Mouse (Mus musculus) spleen, adult 2 months (tissue): Measurements from ENCODE around the gene Tollip. TPM values are rescaled to one million over a fixed set of nuclear protein-coding genes. Genes with fewer than 3 reads are reported as not detected.
A peak's percentile ranks its signal among the peaks of the same experiment; 100 is the strongest.

Experiments used
- DNase-seq, 2 experiments: peaks; one replicate each; pipeline versions ENCODE4 v3.0.0 to v3.0.0-alpha.2; 2012 to 2021; ENCODE audit warnings: low spot score in 2 of 2, low read depth in 1 of 2
- H3K27ac ChIP-seq: fragments of 200-500 bp; 2 replicates; pipeline ENCODE4 v1.5.1; 2012; ENCODE audit warnings: low read length, inconsistent platforms; ENCODE audit not compliant: insufficient read depth
- H3K27me3 ChIP-seq: fragments of 200-500 bp; 2 replicates; pipeline ENCODE4 v1.6.1; 2012; ENCODE audit warnings: mild to moderate bottlenecking, moderate library complexity, low read length, inconsistent platforms; ENCODE audit not compliant: control insufficient read depth, insufficient read depth
- H3K36me3 ChIP-seq: fragments of 200-500 bp; 2 replicates; pipeline ENCODE4 v1.6.1; 2012; ENCODE audit warnings: mild to moderate bottlenecking, low read length, inconsistent platforms; ENCODE audit not compliant: control insufficient read depth, insufficient read depth
- H3K4me1 ChIP-seq: fragments of 200-500 bp; 2 replicates; pipeline ENCODE4 v1.6.1; 2011; ENCODE audit warnings: inconsistent platforms; ENCODE audit not compliant: control insufficient read depth, insufficient read depth, insufficient read length
- H3K4me3 ChIP-seq: fragments of 200-500 bp; 2 replicates; pipeline ENCODE4 v1.5.1; 2011; ENCODE audit warnings: mild to moderate bottlenecking, inconsistent platforms; ENCODE audit not compliant: insufficient read depth, insufficient read length; ENCODE audit errors: extremely low read depth
- CTCF ChIP-seq: fragments of 200-500 bp; IDR thresholded peaks from 2 replicates; pipeline ENCODE4 v1.5.1; 2011; ENCODE audit warnings: mild to moderate bottlenecking, inconsistent platforms; ENCODE audit not compliant: insufficient read depth, insufficient read length, insufficient replicate concordance; ENCODE audit errors: extremely low read depth
- POLR2A ChIP-seq: fragments of 200-500 bp; IDR thresholded peaks from 2 replicates; pipeline ENCODE4 v1.6.1; 2011; ENCODE audit warnings: low read depth, low read length, inconsistent platforms
- WGBS: fragments of 180-500 bp; shearing (Covaris S2); methylation state at CpG from one replicate; pipeline ENCODE4 v1.1.7; 2018; 5-methylcytosine and 5-hydroxymethylcytosine counted together
- polyA plus RNA-seq: library from polyadenylated mRNA; depleted of rRNA; stranded (reverse); fragments of >200 nt; gene quantifications from 2 replicates; pipeline ENCODE4 v1.2.3, GENCODE M21; 2012

The Tollip gene
- polyA plus RNA-seq, 1 experiment = 40.8 TPM

DNA sequence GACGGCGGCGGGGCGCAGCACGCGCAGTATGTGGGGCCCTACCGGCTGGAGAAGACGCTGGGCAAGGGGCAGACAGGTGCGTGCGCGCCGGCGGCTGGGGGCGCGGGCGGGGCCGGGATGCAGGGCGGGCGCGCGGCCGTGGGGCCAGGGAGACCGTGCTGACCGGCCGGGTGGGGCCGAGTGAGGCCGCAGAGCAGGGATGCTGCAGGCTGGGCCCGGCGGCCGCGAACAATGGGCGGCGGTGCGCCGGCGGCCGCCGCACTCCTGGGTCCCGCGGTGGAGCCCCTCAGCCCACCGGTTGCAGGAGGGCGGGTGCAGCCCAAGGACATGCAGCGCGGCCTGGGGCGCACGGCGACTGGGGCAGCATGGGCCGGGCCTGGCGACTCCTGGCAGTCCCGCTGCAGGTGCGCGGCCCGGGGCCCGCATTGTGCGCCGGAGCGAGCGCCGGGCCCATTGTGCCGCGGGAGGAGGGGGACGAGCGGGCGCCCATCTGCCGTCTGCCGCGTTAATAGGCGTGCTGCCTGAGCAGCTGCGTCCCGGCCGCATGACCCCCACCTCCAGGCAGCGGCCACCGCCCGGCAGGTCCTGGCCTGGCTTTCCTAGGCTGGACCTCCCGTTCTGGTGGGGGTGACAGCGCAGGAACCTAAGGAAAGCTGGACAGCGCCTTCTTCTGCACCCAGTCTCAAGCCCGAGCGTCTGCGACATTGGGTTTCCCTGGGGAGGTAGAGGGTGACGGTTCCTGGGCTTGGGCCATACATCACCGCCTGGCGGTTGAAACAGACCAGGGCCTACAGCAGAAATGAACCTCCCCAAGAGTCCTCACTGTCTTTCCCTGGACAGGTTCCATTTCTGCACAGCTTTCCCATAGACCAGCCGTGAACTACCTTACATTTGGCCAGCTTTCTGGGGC, 32.1 kb upstream of the Tollip start:
- no peak for DNase-seq
- Histone ChIP-seq H3K4me1 (peaks cover 4% of the 10 kb centered on the region; the same call in 1 of the 2 replicates), H3K27me3 (peaks cover 18% of the 10 kb centered on the region), H3K27ac (no peak overlapping the region), H3K4me3 (no peak overlapping the region; the same call in 1 of the 2 replicates), H3K36me3 (no peaks in the 10 kb centered on the region)
- TF ChIP-seq CTCF (no peak), POLR2A (no peak)
- 4% methylated on average over 71 of the region's 84 CpGs for WGBS

DNA sequence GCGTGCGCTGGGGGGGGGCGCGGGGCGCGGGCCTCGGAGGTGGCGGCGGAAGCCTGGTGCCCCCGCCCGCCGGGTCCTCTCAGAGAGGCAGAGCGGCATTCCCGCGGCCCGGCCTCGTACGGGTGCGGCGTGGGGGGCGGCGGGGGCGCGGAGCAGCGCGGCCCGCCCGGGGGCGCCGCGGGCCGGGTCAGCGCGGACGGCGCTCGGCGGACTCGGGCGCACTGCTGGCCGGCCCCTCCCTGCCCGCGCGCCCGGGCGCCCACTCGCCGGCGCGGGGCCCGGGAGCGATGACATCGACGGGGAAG, 31.4 kb upstream of the Tollip start:
- H3K4me3 ChIP-seq = peak overlapping the region; percentile 35; the same call in 1 of the 2 replicates
- H3K27me3 ChIP-seq = peaks cover 18% of the 10 kb centered on the region
- DNase-seq = no peak
- no peak overlapping the region for H3K27ac ChIP-seq
- peaks cover 4% of the 10 kb centered on the region; the same call in 1 of the 2 replicates for H3K4me1 ChIP-seq
- TF ChIP-seq CTCF (no peak), POLR2A (no peak)
- 1% methylated on average over 39 of the region's 54 CpGs for WGBS
- H3K36me3 ChIP-seq = no peaks in the 10 kb centered on the region

DNA sequence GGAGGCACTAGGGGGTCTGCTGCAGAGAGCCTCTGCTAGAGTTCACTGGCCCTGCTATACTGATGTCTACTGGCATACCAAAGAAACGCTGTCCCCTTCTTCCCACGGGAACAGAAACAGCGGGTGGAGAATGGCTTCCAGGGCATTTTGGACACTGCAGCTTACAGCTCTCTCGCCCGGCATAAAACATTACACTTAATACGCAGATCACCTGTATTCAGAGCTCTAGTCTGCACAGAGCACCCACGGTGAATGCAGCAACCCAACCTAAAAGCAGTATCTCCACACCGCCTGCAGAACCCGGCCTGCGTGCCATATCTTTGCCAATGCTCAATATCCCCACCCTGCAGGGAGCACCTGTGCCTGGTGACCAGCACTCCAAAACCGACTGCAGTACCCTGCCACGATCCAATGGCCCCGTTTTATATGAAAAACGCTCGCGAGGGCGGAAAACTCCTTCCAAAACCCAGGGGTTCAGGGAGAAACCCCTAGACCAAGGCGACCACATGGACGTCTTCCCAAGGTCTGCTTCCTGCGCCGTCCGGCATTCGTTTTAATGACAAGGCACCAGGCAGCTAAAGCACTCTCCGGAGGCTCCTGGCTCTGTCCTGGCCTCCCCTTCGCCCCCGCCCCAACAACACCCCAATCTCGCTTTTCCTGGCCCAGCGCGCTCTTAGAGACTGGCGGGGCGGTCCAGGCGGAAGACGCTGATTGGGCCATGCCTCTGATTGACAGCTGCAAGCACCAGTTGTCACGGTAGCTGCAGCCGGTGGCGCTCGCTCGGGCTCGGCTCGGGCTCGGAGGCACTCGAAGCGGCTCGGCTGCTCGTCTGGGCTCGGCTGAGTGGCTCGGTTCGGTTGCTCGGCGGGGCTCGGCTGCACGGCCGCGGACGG, 30.8 kb upstream of the Tollip start, which contains the start of gene Brsk2:
Gene Brsk2 (plus strand): TSS at position 846 of the 893 bp plus-strand sequence.
- peak within 1 kb of the TSS; percentile 35; the same call in 1 of the 2 replicates for H3K4me3 ChIP-seq
- WGBS = 3% methylated on average over 55 of the region's 55 CpGs
- H3K4me1 ChIP-seq = peaks cover 4% of the 10 kb centered on the region; the same call in 1 of the 2 replicates
- DNase-seq = peak; percentile 43 to 77
- no peak for TF ChIP-seq CTCF
- peaks cover 18% of the 10 kb centered on the region for H3K27me3 ChIP-seq
- no peak within 1 kb of the TSS for H3K27ac ChIP-seq
- H3K36me3 ChIP-seq = no peaks in the 10 kb centered on the region

DNA sequence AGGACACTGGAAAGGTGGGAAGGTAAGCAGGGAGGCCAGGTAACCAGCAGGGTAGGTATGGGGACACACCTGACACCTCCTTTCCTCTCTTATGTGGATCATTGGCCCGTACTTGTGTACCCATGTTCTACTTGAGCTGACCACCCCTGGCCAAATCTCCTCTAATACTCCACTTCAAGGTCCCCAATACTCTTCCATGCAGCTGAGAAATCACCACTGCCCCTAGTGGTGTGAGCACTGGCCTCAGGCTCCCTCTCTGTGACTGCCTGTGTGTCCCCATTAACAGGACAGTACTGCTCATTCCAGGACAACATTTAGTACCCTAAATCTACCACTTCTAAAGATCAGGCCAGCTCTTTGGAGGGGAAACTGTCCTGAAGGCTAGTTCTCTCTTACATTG, 29.7 kb upstream of the Tollip start:
- H3K36me3 ChIP-seq = no peaks in the 10 kb centered on the region
- no peak for DNase-seq
- WGBS = 75% methylated on average over 1 of the region's 1 CpGs
- no peak overlapping the region for H3K27ac ChIP-seq
- TF ChIP-seq CTCF = no peak
- no peak for TF ChIP-seq POLR2A
- no peak overlapping the region for H3K4me3 ChIP-seq
- H3K4me1 ChIP-seq = peaks cover 4% of the 10 kb centered on the region; the same call in 1 of the 2 replicates
- H3K27me3 ChIP-seq = peaks cover 18% of the 10 kb centered on the region

DNA sequence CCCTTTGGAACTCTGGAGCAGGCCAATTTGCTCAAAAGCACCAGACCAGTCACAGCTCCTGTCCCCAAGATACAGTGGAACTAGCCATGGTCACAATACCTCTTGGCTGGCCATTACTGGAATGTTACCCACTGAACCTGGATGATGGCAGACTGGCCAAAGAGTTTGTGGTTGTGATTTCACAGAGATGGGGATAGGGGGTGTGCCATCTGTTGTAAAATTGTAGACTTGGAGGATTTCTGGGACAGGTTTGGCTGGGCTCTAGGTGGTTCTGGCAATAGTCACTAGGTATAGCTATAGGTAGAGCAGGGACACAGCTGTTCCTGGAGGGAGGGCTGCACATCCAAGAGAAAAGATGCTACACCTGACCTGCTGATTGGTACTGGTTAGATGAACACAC, 29.2 kb upstream of the Tollip start:
- Histone ChIP-seq H3K4me1 (peaks cover 4% of the 10 kb centered on the region; the same call in 1 of the 2 replicates), H3K4me3 (no peak overlapping the region), H3K36me3 (no peaks in the 10 kb centered on the region), H3K27me3 (peaks cover 18% of the 10 kb centered on the region), H3K27ac (no peak overlapping the region)
- DNase-seq = no peak
- no peak for TF ChIP-seq CTCF

DNA sequence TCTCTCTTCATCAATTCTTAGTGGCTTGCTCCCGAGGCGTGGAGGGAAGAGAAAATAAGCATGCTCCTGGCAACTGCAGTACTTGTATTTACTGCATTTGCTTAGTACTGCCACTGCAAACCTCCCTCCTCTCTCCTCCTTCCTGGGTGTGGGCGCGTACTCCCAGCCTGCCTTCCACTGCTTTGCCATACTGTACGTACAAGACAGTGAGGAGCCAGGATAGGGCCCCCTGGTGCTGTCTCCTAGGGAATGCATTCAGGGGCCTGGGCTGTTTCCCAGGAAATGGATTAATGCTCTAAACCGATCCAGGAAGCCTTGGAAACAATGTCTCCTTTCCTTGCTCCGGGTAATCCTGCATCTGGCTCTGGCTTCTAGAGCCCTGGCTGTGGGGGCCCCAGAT, 27.6 kb upstream of the Tollip start:
- no peaks in the 10 kb centered on the region for H3K36me3 ChIP-seq
- no peak for DNase-seq
- H3K27me3 ChIP-seq = peaks cover 15% of the 10 kb centered on the region
- no peak overlapping the region for H3K4me3 ChIP-seq
- H3K4me1 ChIP-seq = peaks cover 4% of the 10 kb centered on the region; the same call in 1 of the 2 replicates
- no peak for TF ChIP-seq POLR2A
- TF ChIP-seq CTCF = no peak
- no peak overlapping the region for H3K27ac ChIP-seq
- 39% methylated on average over 7 of the region's 7 CpGs for WGBS
